Mouse (Mus musculus): ENCODE data around the gene Agpat3.
A peak's percentile ranks its signal among the peaks of the same experiment; 100 is the strongest.

Agpat3 gene

GRCm38 (mm10) chr10:78351887-78352665 is at the start of gene Agpat3:
Agpat3 (minus strand) TSS chr10:78352489.
- DNase-seq (ENCODE audit: low read depth, low spot score) = peak; percentile 26

- DNase-seq (ENCODE audit: low read depth, low spot score) = no peak
These were observed 48.8 kb upstream of the Agpat3 start for GRCm38 (mm10) chr10:78401127-78401526.

GRCm38 (mm10) chr10:78399090-78399657 is 46.9 kb upstream of the Agpat3 start:
- DNase-seq (ENCODE audit: low read depth, low spot score) = peak; percentile 47

GRCm38 (mm10) chr10:78396625-78396885 is 44.3 kb upstream of the Agpat3 start:
- no peak for DNase-seq (ENCODE audit: low read depth, low spot score)

GRCm38 (mm10) chr10:78395819-78396624 is 43.7 kb upstream of the Agpat3 start:
- peak; percentile 75 for DNase-seq (ENCODE audit: low read depth, low spot score)

- no peak for DNase-seq (ENCODE audit: low read depth, low spot score)
These were observed 43.1 kb upstream of the Agpat3 start for GRCm38 (mm10) chr10:78395377-78395776.

- DNase-seq (ENCODE audit: low read depth, low spot score) = peak; percentile 53
These were observed 39.8 kb upstream of the Agpat3 start for GRCm38 (mm10) chr10:78392072-78392471.

- DNase-seq (ENCODE audit: low read depth, low spot score) = no peak
These were observed 38.7 kb upstream of the Agpat3 start for GRCm38 (mm10) chr10:78390982-78391470.

- no peak for DNase-seq (ENCODE audit: low read depth, low spot score)
These were observed 36.1 kb upstream of the Agpat3 start for GRCm38 (mm10) chr10:78388216-78388980.

- DNase-seq (ENCODE audit: low read depth, low spot score) = no peak
These were observed 33.2 kb upstream of the Agpat3 start for GRCm38 (mm10) chr10:78385520-78385919.

GRCm38 (mm10) chr10:78383567-78383966 is 31.3 kb upstream of the Agpat3 start:
- DNase-seq (ENCODE audit: low read depth, low spot score) = no peak

GRCm38 (mm10) chr10:78378516-78378915 is 26.2 kb upstream of the Agpat3 start:
- no peak for DNase-seq (ENCODE audit: low read depth, low spot score)

- DNase-seq (ENCODE audit: low read depth, low spot score) = no peak
These were observed 20.7 kb upstream of the Agpat3 start for GRCm38 (mm10) chr10:78372681-78373668.

- DNase-seq (ENCODE audit: low read depth, low spot score) = no peak
These were observed 19.5 kb upstream of the Agpat3 start for GRCm38 (mm10) chr10:78371746-78372145.

- no peak for DNase-seq (ENCODE audit: low read depth, low spot score)
These were observed 15.3 kb upstream of the Agpat3 start for GRCm38 (mm10) chr10:78367586-78367985.

- DNase-seq (ENCODE audit: low read depth, low spot score) = no peak
These were observed 14.6 kb upstream of the Agpat3 start for GRCm38 (mm10) chr10:78366851-78367312.

GRCm38 (mm10) chr10:78366195-78366834 is 14.0 kb upstream of the Agpat3 start:
- DNase-seq (ENCODE audit: low read depth, low spot score) = no peak

- DNase-seq (ENCODE audit: low read depth, low spot score) = no peak
These were observed 13.3 kb upstream of the Agpat3 start for GRCm38 (mm10) chr10:78365555-78365954.

- no peak for DNase-seq (ENCODE audit: low read depth, low spot score)
These were observed 11.8 kb upstream of the Agpat3 start for GRCm38 (mm10) chr10:78364106-78364505.

- DNase-seq (ENCODE audit: low read depth, low spot score) = no peak
These were observed 11.1 kb upstream of the Agpat3 start for GRCm38 (mm10) chr10:78363366-78363765.

All from retina, adult 2 months (tissue).